Mouse (Mus musculus): ENCODE measurements around the gene Adk. TPM values are rescaled to one million over a fixed set of nuclear protein-coding genes. Genes with fewer than 3 reads are reported as not detected.

The Adk gene
- polyA plus RNA-seq, 1 experiment from 2014 or later = 135 TPM

DNA sequence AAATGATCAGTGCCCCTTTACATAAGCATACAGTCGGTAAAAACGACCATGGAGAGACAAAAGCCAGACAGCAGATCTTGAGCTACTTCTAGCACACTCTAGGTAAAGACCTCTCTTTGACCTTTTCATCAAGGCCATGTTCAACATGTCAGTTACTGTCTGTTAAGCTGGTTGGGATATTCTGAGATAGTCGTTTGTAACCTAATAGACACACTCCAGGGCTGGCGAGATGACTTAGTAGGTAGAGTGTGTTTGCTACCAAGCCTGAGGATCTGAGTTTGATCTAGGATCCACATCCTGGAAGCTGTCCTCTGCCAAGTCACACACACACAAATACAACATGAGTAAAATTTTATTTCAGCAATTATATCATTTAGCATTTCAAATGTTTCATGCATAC lies 12.8 kb upstream of the Adk start:
- WGBS = 92% methylated on average over 4 of the region's 4 CpGs
- H3K36me3 ChIP-seq = peaks cover 18% of the 10 kb centered on the region

GRCm38 (mm10) chr14:21047840-21048239 lies 4.5 kb upstream of the Adk start:
- Histone ChIP-seq H3K4me3 (no peak overlapping the region), H3K27ac (no peak overlapping the region), H3K9ac (no peak overlapping the region), H3K27me3 (no peaks in the 10 kb centered on the region), H3K36me3 (0 out of 2 replicates have a peak, but pooled peaks cover 4% of the 10 kb centered on the region), H3K9me3 (no peaks in the 10 kb centered on the region), H3K4me1 (peaks cover 2% of the 10 kb centered on the region; the same call in 1 of the 2 replicates), H3K4me2 (replicated peaks) (no peak overlapping the region)
- WGBS = 73% methylated on average over 2 of the region's 2 CpGs
- ATAC-seq (ENCODE audit: insufficient number of reproducible peaks, insufficient read depth, low FRiP score, low TSS enrichment) = no peak

More for the DNA sequence above, 12.8 kb upstream of the Adk start:
- no peaks in the 10 kb centered on the region for H3K27me3 ChIP-seq
- H3K4me2 ChIP-seq (replicated peaks) = no peak overlapping the region
- no peaks in the 10 kb centered on the region for H3K4me1 ChIP-seq
- H3K9ac ChIP-seq = no peak overlapping the region
- H3K4me3 ChIP-seq = no peak overlapping the region
- ATAC-seq (ENCODE audit: insufficient number of reproducible peaks, insufficient read depth, low FRiP score, low TSS enrichment) = no peak
- no peak overlapping the region for H3K27ac ChIP-seq
- no peaks in the 10 kb centered on the region for H3K9me3 ChIP-seq

- Histone ChIP-seq H3K4me2 (replicated peaks) (no peak overlapping the region), H3K9ac (no peak overlapping the region), H3K36me3 (0 out of 2 replicates have a peak, but pooled peaks cover 4% of the 10 kb centered on the region), H3K9me3 (no peaks in the 10 kb centered on the region), H3K27ac (no peak overlapping the region), H3K27me3 (no peaks in the 10 kb centered on the region), H3K4me3 (no peak overlapping the region), H3K4me1 (peaks cover 2% of the 10 kb centered on the region; the same call in 1 of the 2 replicates)
- no peak for ATAC-seq (ENCODE audit: insufficient number of reproducible peaks, insufficient read depth, low FRiP score, low TSS enrichment)
These were observed 3.5 kb upstream of the Adk start for GRCm38 (mm10) chr14:21048879-21049278.

DNA sequence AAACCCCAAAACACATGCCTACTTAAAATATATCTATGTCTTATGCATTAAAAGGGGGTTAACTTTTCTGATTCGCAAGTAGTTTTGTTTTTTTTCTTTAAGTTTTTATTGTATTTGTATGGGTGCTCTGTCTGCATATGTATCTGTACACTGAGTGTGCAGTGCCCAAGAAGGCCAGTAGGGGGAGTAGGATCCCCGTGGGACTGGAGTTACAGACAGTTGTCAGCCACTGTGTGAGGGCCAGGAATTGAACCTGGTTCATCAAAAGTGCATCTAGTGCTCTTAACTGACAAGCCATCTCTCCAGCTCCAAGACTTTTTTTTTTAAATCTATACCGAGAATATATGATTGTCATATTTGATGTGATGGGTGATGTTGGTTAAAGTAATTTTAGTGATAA lies 1.6 kb upstream of the Adk start:
- H3K27me3 ChIP-seq = no peaks in the 10 kb centered on the region
- no peak overlapping the region for H3K9ac ChIP-seq
- no peak overlapping the region for H3K4me2 ChIP-seq (replicated peaks)
- H3K36me3 ChIP-seq = no peaks in the 10 kb centered on the region
- no peak for ATAC-seq (ENCODE audit: insufficient number of reproducible peaks, insufficient read depth, low FRiP score, low TSS enrichment)
- WGBS = 68% methylated on average over 3 of the region's 3 CpGs
- no peaks in the 10 kb centered on the region for H3K9me3 ChIP-seq
- H3K4me3 ChIP-seq = peak overlapping the region; percentile 73; the same call in 1 of the 2 replicates
- no peak overlapping the region for H3K27ac ChIP-seq
- peaks cover 2% of the 10 kb centered on the region; the same call in 1 of the 2 replicates for H3K4me1 ChIP-seq

GRCm38 (mm10) chr14:21051380-21052111 lies 828 bp upstream of the Adk start:
- H3K4me2 ChIP-seq (replicated peaks) = peak overlapping the region; percentile 84
- peak overlapping the region; percentile 91 for H3K27ac ChIP-seq
- 9% methylated on average over 28 of the region's 28 CpGs for WGBS
- H3K4me1 ChIP-seq = peaks cover 2% of the 10 kb centered on the region; the same call in 1 of the 2 replicates
- ATAC-seq (ENCODE audit: insufficient number of reproducible peaks, insufficient read depth, low FRiP score, low TSS enrichment) = no peak
- no peaks in the 10 kb centered on the region for H3K36me3 ChIP-seq
- H3K9ac ChIP-seq = peak overlapping the region; percentile 71
- H3K27me3 ChIP-seq = no peaks in the 10 kb centered on the region
- peak overlapping the region; percentile 73 for H3K4me3 ChIP-seq
- H3K9me3 ChIP-seq = no peaks in the 10 kb centered on the region

DNA sequence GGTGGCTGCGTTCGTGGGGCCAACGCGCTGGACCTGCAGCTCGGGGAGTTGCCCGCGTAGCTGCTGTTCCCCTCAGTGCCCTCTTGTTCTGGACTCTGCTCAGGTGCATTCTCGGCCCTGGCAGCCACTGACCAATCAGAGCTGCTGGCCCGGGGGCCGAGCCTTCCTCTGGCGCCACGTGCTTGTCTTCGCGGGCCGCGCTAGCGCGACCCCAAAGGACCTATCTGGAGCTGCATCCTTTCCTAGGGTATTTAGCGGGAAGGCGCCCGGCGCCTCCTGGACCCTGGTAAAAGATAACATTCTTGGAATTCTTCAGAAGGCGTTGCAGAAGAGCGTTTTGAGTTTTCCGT lies 382 bp downstream of the Adk start:
- 0% methylated on average over 25 of the region's 25 CpGs for WGBS

DNA sequence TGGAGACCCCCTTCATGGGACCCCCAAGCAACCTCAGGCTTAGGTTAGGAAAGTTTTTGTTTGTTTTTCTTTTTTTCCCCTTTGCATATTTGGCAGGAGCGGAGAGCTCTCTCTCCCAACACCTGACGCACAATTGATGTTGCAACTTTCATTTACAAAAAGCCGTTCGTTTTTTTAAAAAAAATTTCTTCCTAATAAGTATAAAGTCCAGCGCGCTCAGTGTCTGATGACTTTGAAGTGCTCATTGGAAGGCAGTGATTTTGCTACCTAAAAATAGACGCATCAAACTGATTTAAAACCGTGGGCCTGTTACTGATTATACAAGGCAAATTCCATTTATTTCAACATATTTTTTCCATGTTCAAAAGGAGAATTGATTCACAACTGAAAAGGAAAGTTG lies 777 bp downstream of the Adk start:
- Histone ChIP-seq H3K27ac (no peak overlapping the region), H3K4me3 (peak overlapping the region; percentile 73), H3K9ac (peak overlapping the region; percentile 71), H3K9me3 (no peaks in the 10 kb centered on the region), H3K36me3 (no peaks in the 10 kb centered on the region), H3K4me1 (peaks cover 2% of the 10 kb centered on the region; the same call in 1 of the 2 replicates), H3K4me2 (replicated peaks) (peak overlapping the region; percentile 84), H3K27me3 (no peaks in the 10 kb centered on the region)
- no peak for ATAC-seq (ENCODE audit: insufficient number of reproducible peaks, insufficient read depth, low FRiP score, low TSS enrichment)
- 7% methylated on average over 8 of the region's 8 CpGs for WGBS

More for the DNA sequence above, 382 bp downstream of the Adk start:
- Histone ChIP-seq H3K9ac (peak overlapping the region; percentile 71), H3K27me3 (no peaks in the 10 kb centered on the region), H3K36me3 (no peaks in the 10 kb centered on the region), H3K4me1 (peaks cover 2% of the 10 kb centered on the region; the same call in 1 of the 2 replicates), H3K9me3 (no peaks in the 10 kb centered on the region), H3K27ac (peak overlapping the region; percentile 91), H3K4me2 (replicated peaks) (peak overlapping the region; percentile 84), H3K4me3 (peak overlapping the region; percentile 73)
- peak; percentile 67 for ATAC-seq (ENCODE audit: insufficient number of reproducible peaks, insufficient read depth, low FRiP score, low TSS enrichment)

GRCm38 (mm10) chr14:21053586-21053985 lies 1.2 kb downstream of the Adk start:
- Histone ChIP-seq H3K4me2 (replicated peaks) (peak overlapping the region; percentile 84), H3K4me3 (peak overlapping the region; percentile 73)
- 49% methylated on average over 7 of the region's 7 CpGs for WGBS

GRCm38 (mm10) chr14:21058972-21059371 lies 6.6 kb downstream of the Adk start:
- ATAC-seq (ENCODE audit: insufficient number of reproducible peaks, insufficient read depth, low FRiP score, low TSS enrichment) = no peak
- Histone ChIP-seq H3K27me3 (no peaks in the 10 kb centered on the region), H3K4me3 (no peak overlapping the region), H3K27ac (no peak overlapping the region), H3K4me2 (replicated peaks) (no peak overlapping the region), H3K9ac (no peak overlapping the region), H3K4me1 (no peaks in the 10 kb centered on the region), H3K36me3 (no peaks in the 10 kb centered on the region), H3K9me3 (no peaks in the 10 kb centered on the region)
- WGBS = 84% methylated on average over 2 of the region's 2 CpGs

More at GRCm38 (mm10) chr14:21053586-21053985, 1.2 kb downstream of the Adk start:
- Histone ChIP-seq H3K27ac (no peak overlapping the region), H3K36me3 (no peaks in the 10 kb centered on the region), H3K9me3 (no peaks in the 10 kb centered on the region), H3K4me1 (peaks cover 2% of the 10 kb centered on the region; the same call in 1 of the 2 replicates), H3K9ac (no peak overlapping the region), H3K27me3 (no peaks in the 10 kb centered on the region)
- no peak for ATAC-seq (ENCODE audit: insufficient number of reproducible peaks, insufficient read depth, low FRiP score, low TSS enrichment)

- Histone ChIP-seq H3K4me1 (no peaks in the 10 kb centered on the region), H3K4me2 (replicated peaks) (no peak overlapping the region), H3K9me3 (no peaks in the 10 kb centered on the region), H3K27ac (no peak overlapping the region), H3K27me3 (no peaks in the 10 kb centered on the region), H3K9ac (no peak overlapping the region), H3K4me3 (no peak overlapping the region), H3K36me3 (no peaks in the 10 kb centered on the region)
- ATAC-seq (ENCODE audit: insufficient number of reproducible peaks, insufficient read depth, low FRiP score, low TSS enrichment) = no peak
- WGBS = 77% methylated on average over 5 of the region's 5 CpGs
These were observed 10.6 kb downstream of the Adk start for GRCm38 (mm10) chr14:21062766-21063513.

DNA sequence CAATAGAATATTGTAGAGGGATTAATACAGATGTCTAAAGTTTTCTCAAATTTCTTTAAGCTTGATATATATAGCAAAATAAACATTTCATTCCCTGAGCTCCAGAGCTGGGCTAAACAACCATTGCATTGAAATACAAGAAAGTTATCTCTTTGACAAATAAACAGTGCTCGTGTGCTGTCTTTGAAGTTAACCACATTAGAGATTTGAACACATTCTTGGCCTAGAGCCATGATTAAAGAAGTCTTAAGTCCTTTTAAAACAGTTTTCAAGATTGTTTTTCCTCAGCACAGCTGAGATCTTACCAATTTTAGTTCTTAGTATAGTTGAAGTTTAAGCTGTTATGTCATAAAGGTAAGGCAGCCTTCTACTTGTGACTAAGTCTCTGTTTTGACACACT lies 11.9 kb downstream of the Adk start:
- Histone ChIP-seq H3K4me2 (replicated peaks) (no peak overlapping the region), H3K9me3 (no peaks in the 10 kb centered on the region), H3K27me3 (no peaks in the 10 kb centered on the region), H3K27ac (no peak overlapping the region), H3K4me1 (no peaks in the 10 kb centered on the region), H3K4me3 (no peak overlapping the region), H3K36me3 (no peaks in the 10 kb centered on the region), H3K9ac (no peak overlapping the region)
- ATAC-seq (ENCODE audit: insufficient number of reproducible peaks, insufficient read depth, low FRiP score, low TSS enrichment) = no peak
- WGBS = 33% methylated on average over 1 of the region's 1 CpGs
